19 mouse cellular contexts compared by ENCODE assay signal in the genomic region with DNA sequence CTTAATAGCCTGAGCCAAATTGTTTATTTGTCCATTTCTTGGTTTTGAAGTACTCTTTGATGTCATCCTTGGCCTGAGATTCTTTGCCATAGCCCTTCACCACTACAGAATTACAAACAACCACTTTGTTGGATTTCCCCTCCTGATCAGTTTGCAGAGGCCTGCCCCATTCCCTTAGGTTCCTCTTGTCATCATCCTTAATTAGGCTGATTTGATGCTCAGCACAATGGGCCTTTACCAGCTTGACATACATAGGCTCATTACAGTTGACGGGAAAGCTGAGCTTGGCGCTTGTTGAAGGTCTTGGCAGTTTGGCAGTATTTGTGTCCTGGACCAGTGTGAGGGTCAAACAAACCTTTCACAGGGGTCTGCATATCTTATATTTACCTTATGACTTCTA.
"Had no signal": no experiment of that assay in that cellular context is flagged by ENCODE, and none has a peak within 500 bp of the region (broad histone marks: within the 10 kb centered on the region; RNA-seq: fewer than 3 reads in every experiment).

No protein-coding gene starts in this region.

- H3K4me2 ChIP-seq: liver, embryonic 15.5 days; lung, embryonic 15.5 days; midbrain, embryonic 11.5 days; midbrain, embryonic 13.5 days; midbrain, embryonic 15.5 days; neural tube, embryonic 12.5 days had no signal

- ATAC-seq: liver, postnatal 0 days; lung, postnatal 0 days; midbrain, embryonic 13.5 days; midbrain, embryonic 15.5 days had no signal

- H3K9ac ChIP-seq: liver, embryonic 15.5 days; liver, postnatal 0 days; lung, embryonic 15.5 days; midbrain, embryonic 13.5 days; midbrain, embryonic 15.5 days; neural tube, embryonic 12.5 days had no signal

- H3K9me3 ChIP-seq: liver, embryonic 15.5 days; lung, embryonic 15.5 days; megakaryocyte, embryonic 14.5 days; midbrain, embryonic 13.5 days; midbrain, embryonic 15.5 days; neural tube, embryonic 12.5 days had no signal

- DNase-seq: liver, postnatal 0 days; lung, adult 2 months; lung, postnatal 14 days; lung, postnatal 36 days; right cerebral cortex, postnatal 14 days; right cerebral cortex, postnatal 4 days; spleen, adult 18-20 months; thymus, adult 18-20 months; thymus, postnatal 25 days; thymus, postnatal 4 days had no signal

- H3K4me1 ChIP-seq: midbrain, embryonic 13.5 days; midbrain, embryonic 15.5 days; neural tube, embryonic 12.5 days had no signal

- H3K36me3 ChIP-seq: liver, embryonic 15.5 days; lung, embryonic 15.5 days; midbrain, embryonic 13.5 days; midbrain, embryonic 15.5 days; neural tube, embryonic 12.5 days had no signal

- H3K27ac ChIP-seq: liver, embryonic 15.5 days; lung, embryonic 15.5 days; macrophage; midbrain, embryonic 13.5 days; midbrain, embryonic 15.5 days; neural tube, embryonic 12.5 days had no signal

- H3K27me3 ChIP-seq: liver, embryonic 15.5 days; lung, embryonic 15.5 days; megakaryocyte, embryonic 14.5 days; midbrain, embryonic 13.5 days; neural tube, embryonic 12.5 days had no signal

- H3K4me3 ChIP-seq: liver, embryonic 15.5 days; lung, embryonic 15.5 days; megakaryocyte, embryonic 14.5 days; midbrain, embryonic 13.5 days; midbrain, embryonic 15.5 days; neural tube, embryonic 12.5 days had no signal
